Mouse (Mus musculus): ENCODE measurements around the gene Snx1. TPM values are rescaled to one million over a fixed set of nuclear protein-coding genes. Genes with fewer than 3 reads are reported as not detected.

Snx1 gene
- total and polyA plus RNA-seq, 3 experiments, result 83.9 to 189 (median 113) TPM

DNA sequence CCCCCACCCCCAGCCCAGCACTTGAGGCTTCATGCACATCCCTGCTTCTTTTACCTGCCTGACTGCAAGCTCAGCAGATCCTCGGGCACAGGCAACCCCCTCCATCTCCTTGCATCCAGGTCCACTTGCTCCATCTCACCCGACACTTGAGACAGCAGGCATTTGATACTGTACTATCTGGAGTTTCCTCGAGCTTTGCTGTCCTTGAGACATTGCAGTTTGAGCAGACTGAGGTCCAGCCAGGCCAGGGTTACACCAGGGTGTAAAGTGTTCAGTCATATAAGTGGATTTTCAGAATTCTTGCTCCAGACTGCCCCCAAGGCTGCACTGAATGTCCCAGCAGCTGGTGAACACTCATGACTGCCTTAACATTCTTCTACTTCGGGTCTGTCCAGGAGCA lies 84.1 kb downstream of the Snx1 start:
- H3K27ac ChIP-seq (ENCODE audit: control insufficient read depth, low read depth, low read length), result no peak overlapping the region
- H3K4me3 ChIP-seq (ENCODE audit: control insufficient read depth in 1 of 2, insufficient read depth in 1 of 2, low read depth in 2 of 2, low read length in 2 of 2), result no peak overlapping the region
- H3K9me3 ChIP-seq (replicated peaks; ENCODE audit: insufficient read depth, low read length), result no peaks in the 10 kb centered on the region
- H3K4me1 ChIP-seq (ENCODE audit: control insufficient read depth in 1 of 2, insufficient read depth in 2 of 2, low read length in 2 of 2), result no peaks in the 10 kb centered on the region
- TF ChIP-seq TCF12 (IDR thresholded peaks at IDR 0.05; ENCODE audit: low read depth, low read length) (no peak), SMC3 (IDR thresholded peaks at IDR 0.05; ENCODE audit: low read depth, low read length) (no peak)
- H3K79me2 ChIP-seq (ENCODE audit: control insufficient read depth, insufficient read depth, low read length, poor library complexity), result no peaks in the 10 kb centered on the region
- no peak for DNase-seq (ENCODE audit: low read depth, low spot score)
- peaks cover 0 to 2% of the 10 kb centered on the region in 2 experiments; a peak in 1 of 4 replicates for H3K36me3 ChIP-seq (ENCODE audit: control insufficient read depth in 1 of 2, insufficient read depth in 2 of 2, low read length in 2 of 2)
- no peak overlapping the region for H3K9ac ChIP-seq (ENCODE audit: control insufficient read depth, low read depth, low read length, poor library complexity, severe bottlenecking)
- no peaks in the 10 kb centered on the region for H3K27me3 ChIP-seq (ENCODE audit: control insufficient read depth in 1 of 2, insufficient read depth in 2 of 2, low read length in 2 of 2)

DNA sequence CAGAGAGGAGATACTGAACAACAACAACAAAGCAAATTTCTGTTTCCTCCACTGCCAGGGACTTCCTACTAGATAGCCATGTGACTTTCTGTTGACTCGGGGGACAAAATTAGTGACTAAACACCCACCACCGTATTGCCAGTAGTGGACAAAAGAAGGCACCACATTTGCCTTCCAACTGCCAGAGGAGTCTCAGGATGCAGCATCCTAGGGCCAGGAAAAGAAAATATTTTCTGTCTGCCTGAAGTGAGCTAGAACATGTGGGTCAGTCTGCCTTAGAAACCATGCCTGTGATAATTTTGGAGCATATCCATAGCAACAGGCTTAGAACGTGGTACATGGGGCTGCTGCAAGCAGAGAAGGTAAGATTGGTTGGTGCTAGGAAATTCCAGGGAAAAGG lies 85.6 kb downstream of the Snx1 start:
- Histone ChIP-seq H3K9me3 (replicated peaks; ENCODE audit: insufficient read depth, low read length) (no peaks in the 10 kb centered on the region), H3K4me1 (ENCODE audit: control insufficient read depth in 1 of 2, insufficient read depth in 2 of 2, low read length in 2 of 2) (no peaks in the 10 kb centered on the region), H3K36me3 (ENCODE audit: control insufficient read depth in 1 of 2, insufficient read depth in 2 of 2, low read length in 2 of 2) (peaks cover 0 to 4% of the 10 kb centered on the region in 2 experiments; a peak in 1 of 4 replicates), H3K9ac (ENCODE audit: control insufficient read depth, low read depth, low read length, poor library complexity, severe bottlenecking) (no peak overlapping the region), H3K27me3 (ENCODE audit: control insufficient read depth in 1 of 2, insufficient read depth in 2 of 2, low read length in 2 of 2) (no peaks in the 10 kb centered on the region), H3K27ac (ENCODE audit: control insufficient read depth, low read depth, low read length) (no peak overlapping the region), H3K4me3 (ENCODE audit: control insufficient read depth in 1 of 2, insufficient read depth in 1 of 2, low read depth in 2 of 2, low read length in 2 of 2) (no peak overlapping the region), H3K79me2 (ENCODE audit: control insufficient read depth, insufficient read depth, low read length, poor library complexity) (no peaks in the 10 kb centered on the region)
- TF ChIP-seq KAT2A (conservative IDR thresholded peaks at IDR 0.05; ENCODE audit: low read depth, low read length) (no peak), JUND (IDR thresholded peaks at IDR 0.05; ENCODE audit: low read depth, low read length) (no peak), POLR2AphosphoS2 (IDR thresholded peaks at IDR 0.05; ENCODE audit: low read length) (no peak), ZKSCAN1 (IDR thresholded peaks at IDR 0.05; ENCODE audit: low read depth, low read length) (no peak), MEF2A (IDR thresholded peaks at IDR 0.05; ENCODE audit: extremely low read depth, insufficient replicate concordance, low read depth, low read length, poor library complexity, severe bottlenecking) (no peak), SIN3A (IDR thresholded peaks at IDR 0.05; ENCODE audit: low read length) (no peak), MAFK (IDR thresholded peaks at IDR 0.05; ENCODE audit: borderline replicate concordance, low read depth, low read length) (no peak), MYC (IDR thresholded peaks at IDR 0.05; ENCODE audit: low read depth, low read length) (no peak), TAL1 (IDR thresholded peaks at IDR 0.05; ENCODE audit: low read length) (no peak), BHLHE40 (IDR thresholded peaks at IDR 0.05; ENCODE audit: borderline replicate concordance, low read depth, low read length) (no peak), ZC3H11A (IDR thresholded peaks at IDR 0.05; ENCODE audit: low read depth, low read length) (no peak), GABPA (IDR thresholded peaks at IDR 0.05; ENCODE audit: low read depth, low read length) (no peak), TCF12 (IDR thresholded peaks at IDR 0.05; ENCODE audit: low read depth, low read length) (no peak), USF2 (IDR thresholded peaks at IDR 0.05; ENCODE audit: borderline replicate concordance in 1 of 2, insufficient read depth in 1 of 2, low read depth in 1 of 2, low read length in 2 of 2) (no peak), RCOR1 (IDR thresholded peaks at IDR 0.05; ENCODE audit: low read depth, low read length) (no peak), TBP (IDR thresholded peaks at IDR 0.05; ENCODE audit: low read depth, low read length) (no peak), ETS1 (IDR thresholded peaks at IDR 0.05; ENCODE audit: low read depth, low read length) (no peak)
- DNase-seq (ENCODE audit: low read depth, low spot score), result no peak
